Mouse (Mus musculus): ENCODE data around the gene Tbxas1. TPM values are rescaled to one million over a fixed set of nuclear protein-coding genes. Genes with fewer than 3 reads are reported as not detected.
A peak's percentile ranks its signal among the peaks of the same experiment; 100 is the strongest.

Gene Tbxas1
- total RNA-seq, 2 experiments from 2014 or later, result 13.1 to 15.9 TPM

DNA sequence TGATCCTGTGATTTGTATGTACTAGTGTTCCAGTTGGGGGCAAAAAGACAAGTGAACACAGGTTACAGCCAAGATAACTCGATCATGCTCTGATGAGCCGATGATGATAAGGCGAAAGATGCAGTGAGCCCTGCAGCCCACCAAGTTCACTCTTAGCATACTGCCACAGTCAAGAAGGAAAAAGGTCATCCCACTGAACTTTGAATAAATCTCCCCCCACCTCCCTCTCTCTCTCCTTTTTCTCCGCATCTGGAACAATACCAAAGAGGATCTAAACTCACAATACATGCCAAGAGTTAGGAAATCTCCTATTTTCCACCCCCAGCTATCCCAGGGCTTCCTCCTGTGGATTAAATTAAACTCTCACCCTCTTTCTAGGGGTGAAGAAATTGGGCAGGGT is 12.2 kb downstream of the Tbxas1 start:
- ATAC-seq (replicated peaks; ENCODE audit: poor library complexity), result no peak

DNA sequence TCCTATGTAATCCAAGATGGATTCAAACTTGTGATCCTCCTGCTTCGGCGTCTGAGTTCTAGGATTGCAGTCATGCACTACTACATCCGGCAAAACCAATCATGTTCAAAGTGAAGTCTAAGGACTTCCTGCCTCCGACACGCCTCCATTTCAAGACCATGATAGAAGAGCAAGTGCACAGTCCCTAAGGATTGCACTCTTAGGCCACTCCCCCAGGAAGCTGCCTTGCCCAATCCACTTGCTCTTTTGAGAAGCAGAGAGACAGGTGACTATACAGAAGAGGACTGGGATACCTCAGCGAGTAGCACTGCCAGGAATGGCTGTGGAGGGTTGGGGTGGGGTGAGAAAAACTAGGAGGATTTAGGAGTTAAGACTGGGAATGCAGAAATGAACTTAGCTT is 14.0 kb downstream of the Tbxas1 start:
- 0 out of 2 replicates have a peak, but pooled peaks have one; percentile 27 for ATAC-seq (replicated peaks; ENCODE audit: poor library complexity)

DNA sequence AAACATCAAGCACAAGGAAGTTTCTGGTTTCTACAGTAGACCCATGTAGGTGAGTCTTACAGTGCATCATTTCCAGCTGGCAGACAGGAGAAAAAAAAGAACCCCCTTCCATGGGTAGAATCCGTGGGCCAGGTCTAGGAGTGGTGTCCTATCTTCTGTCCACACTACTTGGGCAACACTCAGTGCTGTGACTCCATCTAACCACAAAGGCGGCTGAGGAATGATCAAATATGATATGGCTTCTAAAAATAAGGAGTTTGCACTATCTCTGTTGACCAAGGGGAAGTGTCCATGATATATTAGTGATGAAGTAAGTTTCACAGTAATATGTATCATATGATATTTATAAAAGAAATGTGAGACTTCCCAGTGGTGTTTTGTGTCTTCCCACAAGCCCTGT is 16.8 kb downstream of the Tbxas1 start:
- ATAC-seq (replicated peaks; ENCODE audit: poor library complexity), result peak; percentile 79

DNA sequence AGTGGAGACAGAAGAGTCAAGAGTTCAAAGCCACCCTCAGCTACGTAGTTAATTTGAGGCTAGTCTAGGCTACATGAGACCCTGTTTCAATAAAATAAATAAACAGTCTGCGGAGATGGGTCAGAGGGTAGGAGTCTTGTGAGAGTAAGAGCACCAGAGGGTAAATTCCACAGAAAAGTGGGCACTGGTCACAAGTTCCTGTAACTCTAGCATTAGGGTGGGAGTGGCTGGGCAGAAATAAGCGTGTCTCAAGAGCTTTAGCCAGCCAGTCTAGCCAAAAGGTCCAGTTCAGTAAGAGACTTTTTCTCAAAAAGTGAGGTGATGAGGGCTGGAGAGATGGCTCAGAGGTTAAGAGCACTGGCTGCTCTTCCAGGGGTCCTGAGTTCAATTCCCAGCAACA is 18.4 kb downstream of the Tbxas1 start:
- no peak for ATAC-seq (replicated peaks; ENCODE audit: poor library complexity)

DNA sequence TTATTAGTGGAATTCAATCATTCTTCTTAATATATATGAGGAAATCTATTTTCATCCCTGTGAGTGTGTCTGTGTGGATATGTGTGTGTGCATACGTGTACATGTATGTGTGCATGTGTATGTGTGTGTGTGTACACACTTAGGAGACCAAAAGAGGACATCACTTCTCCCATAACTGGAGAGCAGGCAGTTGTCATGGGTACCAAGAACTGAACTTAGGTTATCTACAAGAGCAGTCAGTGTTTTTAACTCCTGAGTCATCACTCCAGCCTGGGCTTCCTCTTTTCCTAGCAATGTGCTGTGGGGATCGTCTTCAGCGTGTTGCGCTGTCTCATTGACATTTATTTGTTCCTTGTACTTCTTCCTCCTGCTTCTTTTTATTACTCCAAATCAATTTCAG is 24.9 kb downstream of the Tbxas1 start:
- peak; percentile 83 for ATAC-seq (replicated peaks; ENCODE audit: poor library complexity)

DNA sequence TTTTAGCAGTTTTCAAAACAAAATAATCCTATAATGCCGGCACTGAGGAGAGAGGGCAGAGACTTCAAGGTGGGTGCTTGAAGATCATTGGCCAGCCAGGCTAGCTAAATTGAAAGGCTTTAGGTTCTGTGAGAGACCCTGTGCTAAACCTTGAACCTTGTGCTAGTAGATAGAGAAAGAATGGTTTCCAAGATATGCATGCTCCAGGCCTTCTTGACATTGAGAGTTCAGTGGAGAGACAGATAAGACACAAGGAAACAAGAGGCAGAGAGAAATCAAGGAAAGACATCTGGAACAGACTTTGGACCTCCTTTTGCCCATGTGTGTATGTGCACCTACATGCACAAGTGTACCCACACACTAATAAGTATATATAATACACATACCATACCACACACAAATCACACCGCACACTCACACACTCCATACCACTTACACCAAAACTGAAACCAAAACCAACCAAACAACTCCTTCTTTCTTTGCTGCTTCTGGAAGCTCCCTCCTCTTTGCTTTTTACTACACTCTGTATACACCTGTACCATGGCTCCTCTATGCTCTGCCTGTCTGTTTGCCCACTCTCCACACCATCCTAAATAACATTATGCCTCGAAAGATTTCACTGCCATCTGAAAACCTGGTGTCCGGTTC is 25.4 kb downstream of the Tbxas1 start:
- ATAC-seq (replicated peaks; ENCODE audit: poor library complexity), result peak; percentile 69

DNA sequence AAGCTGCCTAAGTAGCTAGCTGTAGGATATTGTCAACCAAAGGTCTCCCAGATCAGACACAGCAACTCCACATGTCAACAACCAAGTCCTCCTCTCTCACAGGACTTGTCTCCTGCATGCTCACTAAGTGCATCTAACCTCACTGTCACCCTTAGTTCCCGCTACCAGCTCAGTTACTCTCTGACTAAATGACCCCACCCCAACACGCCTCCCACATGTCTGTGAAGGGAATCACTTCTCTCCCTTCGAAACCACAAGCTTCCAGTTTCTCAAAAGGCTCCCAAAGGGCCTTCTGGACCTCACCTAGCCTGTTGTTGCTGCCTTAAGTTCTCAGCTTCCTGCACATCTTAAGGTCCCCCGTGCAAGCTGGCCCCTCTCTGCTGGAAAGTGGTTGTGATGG is 25.9 kb downstream of the Tbxas1 start:
- peak; percentile 26; the same call in 1 of the 2 replicates for ATAC-seq (replicated peaks; ENCODE audit: poor library complexity)

DNA sequence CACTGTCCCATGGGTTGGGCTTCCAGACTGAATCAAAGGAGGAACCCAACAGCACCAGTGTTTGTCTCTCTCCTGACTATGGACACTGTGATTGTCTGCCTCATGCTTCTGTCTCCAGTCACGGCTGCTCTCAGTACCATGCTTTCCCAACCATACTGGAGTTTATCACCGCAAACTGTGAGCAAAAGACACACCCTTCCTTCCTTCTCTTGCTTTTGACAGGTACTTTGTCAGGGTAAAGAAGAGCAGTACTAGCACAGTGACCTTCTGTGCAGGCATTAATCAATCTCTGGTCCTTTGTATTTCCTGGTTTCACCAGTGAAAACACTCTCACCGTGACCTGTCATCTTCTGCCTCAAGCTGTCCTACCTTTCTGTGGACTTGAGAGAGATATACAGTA is 26.4 kb downstream of the Tbxas1 start:
- ATAC-seq (replicated peaks; ENCODE audit: poor library complexity), result no peak

DNA sequence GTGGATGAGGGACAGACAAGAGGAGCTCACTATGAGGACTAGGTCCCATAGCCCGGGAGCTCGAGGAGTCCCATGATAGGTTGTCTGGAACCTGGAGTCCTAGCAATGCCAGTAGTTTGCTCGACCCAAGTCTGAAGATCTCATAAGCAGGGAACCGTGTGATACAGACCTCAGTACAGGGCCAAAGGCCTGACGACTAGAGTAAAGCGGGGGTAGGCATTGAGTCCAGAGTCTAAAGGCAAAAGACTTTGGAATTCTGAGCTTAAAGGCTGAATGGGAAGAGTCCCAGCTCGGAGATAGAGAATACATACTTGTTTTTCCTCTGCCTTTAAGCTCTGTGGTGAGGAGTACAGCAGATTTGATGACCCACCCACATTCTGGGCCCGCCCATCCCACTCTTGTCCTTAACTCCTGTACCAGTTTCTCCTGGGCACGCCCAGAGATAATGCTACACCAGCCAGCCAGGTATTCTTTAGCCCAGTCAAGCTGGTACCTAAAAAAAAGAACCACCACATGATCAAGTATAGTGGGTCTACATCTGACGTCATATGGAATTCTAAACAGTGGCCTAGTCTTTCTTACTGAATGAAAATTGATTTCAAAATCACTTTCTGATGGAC is 27.7 kb downstream of the Tbxas1 start:
- ATAC-seq (replicated peaks; ENCODE audit: poor library complexity), result no peak

DNA sequence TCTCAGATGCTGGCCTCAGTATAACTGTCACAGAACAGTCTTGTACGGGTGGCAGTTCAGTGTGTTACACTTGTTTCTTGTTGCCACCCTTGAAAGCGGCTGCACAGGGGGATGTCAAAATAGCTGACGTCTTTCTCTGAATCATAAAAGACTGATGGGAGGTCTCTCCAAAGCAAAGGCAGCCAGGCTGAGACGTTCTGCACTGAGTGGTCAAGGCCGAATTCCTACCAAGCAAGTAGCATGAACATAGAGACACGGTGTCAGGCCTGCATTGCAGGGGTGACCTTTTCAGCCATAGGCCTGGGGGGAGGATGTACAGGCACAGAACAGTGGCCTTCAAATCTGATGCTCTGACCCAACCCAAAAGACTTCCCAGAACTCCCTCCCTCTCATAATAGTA is 30.8 kb downstream of the Tbxas1 start:
- no peak for ATAC-seq (replicated peaks; ENCODE audit: poor library complexity)

DNA sequence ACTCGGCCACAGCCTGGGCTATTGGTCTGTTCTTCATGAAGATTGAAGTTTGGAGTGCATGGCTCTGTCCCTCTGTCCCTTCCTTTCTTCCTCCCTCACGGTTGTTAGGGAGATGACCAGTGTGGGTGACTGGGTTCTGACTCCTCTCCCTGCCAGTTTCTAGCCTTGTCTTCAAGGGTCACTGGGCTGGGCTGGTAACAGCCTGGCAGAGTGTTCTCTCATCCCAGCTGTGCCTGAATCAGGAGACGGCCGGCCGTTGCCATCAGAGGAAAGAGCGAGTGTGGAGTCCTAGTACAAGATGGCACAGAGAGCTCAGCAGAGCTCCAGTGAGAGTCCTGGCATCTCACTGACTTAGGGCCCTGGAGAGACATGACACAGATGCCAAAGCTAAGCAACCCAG is 33.2 kb downstream of the Tbxas1 start:
- ATAC-seq (replicated peaks; ENCODE audit: poor library complexity), result no peak

DNA sequence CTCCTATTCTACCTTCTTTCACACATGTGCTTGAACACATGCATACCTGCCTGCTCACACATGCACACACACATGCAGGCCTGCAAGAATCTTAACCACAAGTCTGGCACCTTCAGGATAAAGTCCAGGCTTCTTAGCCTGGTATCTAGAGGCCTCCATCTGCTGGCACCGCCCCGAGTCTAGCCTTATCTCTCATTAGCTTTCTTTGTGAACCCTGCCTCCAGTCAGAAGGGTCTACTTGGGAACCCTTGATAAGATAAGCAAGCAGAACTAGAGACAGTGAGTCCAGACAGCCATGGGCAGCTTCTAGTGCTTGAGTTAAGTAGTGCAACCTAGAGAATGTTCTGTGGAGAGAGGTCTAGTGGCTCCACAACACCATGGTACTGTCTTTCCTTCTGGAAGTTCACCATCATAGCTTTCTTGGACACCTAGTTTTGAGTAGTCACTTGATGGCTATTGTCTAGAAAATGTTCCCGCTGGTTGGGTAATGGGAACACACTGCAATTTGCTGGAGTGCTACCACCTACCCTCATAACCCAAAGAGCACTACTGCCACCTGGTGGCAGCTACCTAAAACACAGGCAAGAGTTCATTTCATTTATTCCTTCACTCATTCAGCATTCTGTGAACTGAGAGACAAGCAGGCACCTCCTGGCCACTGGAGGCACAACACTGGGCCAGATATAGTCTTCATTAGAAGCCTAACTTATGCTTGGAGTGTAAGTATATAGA is 35.8 kb downstream of the Tbxas1 start:
- peak; percentile 88 for ATAC-seq (replicated peaks; ENCODE audit: poor library complexity)

DNA sequence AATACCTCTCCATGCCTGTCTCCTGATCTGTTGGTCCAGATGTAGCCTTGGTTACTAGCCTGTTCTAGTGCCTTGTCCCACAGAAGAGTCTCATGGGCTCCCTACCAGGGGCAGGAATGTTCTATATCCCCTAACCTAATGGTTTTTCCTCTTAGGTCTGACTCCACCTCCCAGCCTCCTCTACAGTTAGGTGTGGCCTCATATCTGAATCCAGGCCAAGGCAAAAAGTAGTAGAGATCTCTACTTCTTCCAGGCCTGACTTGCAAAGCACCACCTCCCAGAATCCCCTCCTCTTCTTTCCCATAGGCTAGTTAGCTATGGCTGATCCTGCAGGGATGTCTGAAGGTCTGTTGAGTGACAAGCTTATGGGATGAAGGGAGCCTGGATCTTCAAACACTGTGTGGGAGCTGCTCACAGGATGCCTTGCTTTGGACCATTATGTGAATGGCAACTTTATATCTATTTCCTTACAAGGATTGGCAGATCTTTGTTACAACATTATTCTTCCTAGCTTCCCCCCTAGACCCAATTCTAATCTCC is 37.0 kb downstream of the Tbxas1 start:
- ATAC-seq (replicated peaks; ENCODE audit: poor library complexity), result no peak

DNA sequence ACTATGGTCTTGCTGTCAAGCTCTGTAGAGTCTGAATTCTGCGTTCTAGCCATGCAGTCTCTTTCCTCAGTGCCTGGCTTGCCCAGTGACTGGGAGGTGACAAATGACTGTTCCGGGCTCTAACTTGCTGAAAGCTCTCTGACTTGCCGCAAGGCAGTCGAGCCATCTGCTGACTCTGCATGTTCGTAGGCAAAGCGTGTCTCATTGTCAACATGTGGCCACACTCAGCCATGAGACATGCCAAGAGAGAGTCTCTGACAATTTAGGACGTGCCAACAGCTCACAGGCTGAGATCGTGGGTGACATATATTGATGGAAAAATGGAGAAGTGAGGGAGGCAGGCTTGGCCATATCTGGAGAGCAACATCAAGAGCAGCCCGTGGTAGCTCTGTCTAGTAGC is 37.6 kb downstream of the Tbxas1 start:
- no peak for ATAC-seq (replicated peaks; ENCODE audit: poor library complexity)

DNA sequence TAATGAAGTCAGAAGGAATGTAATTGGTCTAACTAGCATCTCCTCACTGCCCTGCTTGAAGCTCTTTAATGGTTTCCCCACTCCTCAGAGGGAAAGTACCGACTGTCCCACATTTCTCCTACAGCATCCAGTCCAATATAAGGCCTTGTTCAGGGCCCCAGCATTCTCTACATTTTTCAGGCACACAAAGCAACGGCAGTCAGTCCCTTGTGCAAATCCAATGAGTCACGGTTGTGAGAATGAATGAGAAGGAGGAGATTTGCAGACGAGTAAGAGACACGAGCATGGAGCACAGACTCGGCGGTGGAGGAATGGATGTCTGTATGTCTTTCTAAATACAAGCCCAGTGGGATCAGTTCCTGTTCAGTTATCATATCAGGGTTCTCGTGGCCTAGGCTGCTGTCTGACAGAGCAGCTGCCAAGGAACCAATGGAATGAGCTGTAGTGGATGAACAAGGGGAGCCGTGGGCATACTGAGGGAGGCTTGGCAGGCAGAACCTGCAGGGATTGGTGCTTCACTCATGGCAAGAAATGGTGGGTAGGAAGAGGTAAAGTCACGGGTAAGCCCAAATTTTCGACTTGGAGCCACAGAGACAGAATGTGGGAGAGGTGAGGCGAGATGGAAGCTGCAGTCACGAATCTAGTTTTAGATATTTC is 38.3 kb downstream of the Tbxas1 start:
- ATAC-seq (replicated peaks; ENCODE audit: poor library complexity), result no peak

DNA sequence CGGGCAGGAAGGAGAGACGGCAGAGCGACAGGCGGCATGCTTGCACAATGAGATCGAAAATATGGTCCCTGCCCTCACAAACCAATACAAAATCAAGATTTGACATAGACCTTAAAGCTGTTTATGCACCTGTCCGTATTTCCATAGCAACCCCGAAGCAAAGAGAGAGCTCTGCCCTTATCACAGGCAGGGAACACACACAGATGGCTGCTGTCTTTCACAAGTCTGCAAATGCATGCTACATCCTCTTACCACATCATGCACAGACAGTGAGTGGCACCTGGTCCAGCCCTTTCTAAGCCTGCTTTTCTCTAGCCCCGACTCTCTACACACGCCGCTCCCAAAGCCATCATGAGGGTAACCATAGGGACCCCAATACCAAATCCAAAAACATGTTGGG is 39.0 kb downstream of the Tbxas1 start:
- ATAC-seq (replicated peaks; ENCODE audit: poor library complexity), result no peak

DNA sequence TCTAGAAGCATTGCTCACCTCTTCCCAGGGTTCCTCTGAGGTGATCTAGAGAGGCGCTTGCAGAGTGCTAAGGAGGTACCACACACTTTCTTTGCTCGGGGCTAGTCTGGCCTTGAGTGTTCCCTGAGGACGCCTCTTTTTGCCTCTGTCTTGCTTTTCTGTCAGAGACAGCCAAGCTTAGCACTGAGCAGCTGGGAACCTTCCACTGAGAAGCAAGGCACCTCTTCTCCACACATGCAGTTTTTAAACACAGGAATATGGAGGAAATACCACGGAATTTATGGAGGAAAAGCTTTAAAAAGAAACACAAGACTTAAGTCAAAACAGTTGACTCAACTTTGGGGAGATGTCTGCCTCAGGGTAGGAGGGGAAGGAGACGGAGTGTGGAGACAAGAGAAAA is 40.6 kb downstream of the Tbxas1 start:
- ATAC-seq (replicated peaks; ENCODE audit: poor library complexity), result no peak

DNA sequence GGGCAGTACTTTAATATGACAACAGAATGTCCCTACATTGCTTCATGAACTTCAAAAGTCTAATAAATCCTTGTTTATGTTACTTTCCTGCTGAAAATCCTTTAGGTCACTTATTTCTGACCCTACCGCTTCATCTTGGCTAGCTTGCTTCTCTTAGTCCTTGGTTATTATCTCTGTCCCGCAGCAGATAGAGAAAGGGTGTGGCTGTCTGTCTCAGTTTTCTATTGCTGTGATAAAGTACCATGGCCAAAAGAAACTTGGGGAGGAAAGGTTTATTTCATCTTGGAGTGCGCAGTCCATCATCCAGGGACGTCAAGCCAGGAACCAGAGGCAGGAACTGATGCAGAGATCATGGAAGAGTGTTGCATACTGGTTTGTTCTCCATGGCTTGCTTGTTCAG is 41.4 kb downstream of the Tbxas1 start:
- ATAC-seq (replicated peaks; ENCODE audit: poor library complexity), result no peak

DNA sequence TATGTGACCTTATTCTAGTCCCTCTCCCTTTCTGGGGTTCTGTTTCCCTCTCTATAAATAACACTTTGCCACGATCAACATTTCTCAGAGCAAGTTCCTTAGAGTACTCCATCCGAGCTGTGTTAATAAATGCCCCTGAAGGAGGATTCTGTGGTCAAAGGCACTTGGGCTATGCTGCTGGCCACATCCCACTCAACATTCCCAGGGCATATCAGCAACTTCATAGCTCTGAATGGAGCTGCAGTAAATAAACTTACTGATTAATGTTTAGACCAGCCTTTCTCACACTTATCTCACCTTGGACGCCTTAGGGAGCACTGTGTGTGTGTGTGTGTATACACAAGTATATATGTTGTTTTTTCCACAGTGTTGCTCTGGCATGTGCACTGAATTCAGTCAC is 42.2 kb downstream of the Tbxas1 start:
- ATAC-seq (replicated peaks; ENCODE audit: poor library complexity), result no peak

DNA sequence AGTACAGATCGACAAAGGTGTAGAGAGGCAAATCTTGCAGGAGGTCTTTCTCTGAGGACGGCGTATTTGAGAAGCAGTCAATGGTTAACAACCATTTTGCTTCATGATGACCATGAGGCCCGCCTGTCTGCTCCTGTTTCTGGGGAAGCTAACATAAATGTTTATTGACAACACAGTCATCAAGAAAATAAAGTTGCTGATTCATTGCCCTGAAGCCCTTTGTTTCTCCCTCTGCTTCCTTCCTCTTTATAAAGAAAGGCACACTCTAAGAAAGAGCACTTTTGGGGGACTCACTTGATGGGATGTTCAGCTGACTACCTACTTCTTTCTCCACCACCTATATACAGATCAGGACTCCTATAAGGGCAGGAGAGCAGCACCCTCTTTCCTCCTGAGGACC is 43.5 kb downstream of the Tbxas1 start:
- ATAC-seq (replicated peaks; ENCODE audit: poor library complexity), result peak; percentile 27; the same call in 1 of the 2 replicates

DNA sequence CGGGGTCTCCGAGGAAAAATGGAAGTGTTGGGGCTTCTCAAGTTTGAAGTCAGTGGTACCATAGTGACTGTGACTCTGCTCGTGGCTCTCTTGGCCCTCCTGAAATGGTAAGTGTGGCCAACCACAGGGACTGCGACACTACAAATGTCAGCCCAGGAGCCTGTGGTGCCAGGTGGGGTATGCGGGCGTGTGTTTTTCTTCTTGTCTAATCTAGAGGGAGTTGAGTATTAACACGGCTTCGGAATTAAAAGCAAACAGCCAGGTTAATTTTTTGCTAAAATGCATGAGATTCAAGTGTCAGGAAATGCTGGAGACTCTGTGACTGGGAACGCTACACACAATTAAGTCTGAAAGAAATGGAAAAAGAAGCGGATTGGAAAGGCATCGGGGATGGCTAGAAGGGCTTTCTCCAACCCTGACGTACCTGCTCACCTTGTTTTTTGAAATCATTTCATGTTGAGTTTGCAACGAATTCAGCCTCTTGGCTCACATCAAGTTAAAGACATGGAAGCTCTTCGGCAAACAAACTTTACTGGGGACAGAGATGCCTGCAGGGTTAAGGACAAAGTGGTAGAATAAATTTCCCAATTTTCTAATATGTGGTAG is 44.0 kb downstream of the Tbxas1 start:
- ATAC-seq (replicated peaks; ENCODE audit: poor library complexity), result peak; percentile 25; the same call in 1 of the 2 replicates

Measured in megakaryocyte progenitor cell, adult 5-6 weeks (primary cell).